Mouse (Mus musculus): Measurements from ENCODE around the gene Ccdc157.
"Not testable (repeated sequence)": the region's sequence is repeated elsewhere in the genome, so short reads cannot be mapped to it uniquely, and the experiment has no call there.

Ccdc157 gene

GRCm38 (mm10) chr11:4128461-4128860 is 31.6 kb downstream of the Ccdc157 start:
- not testable (repeated sequence) for DNase-seq (ENCODE audit: low spot score)

GRCm38 (mm10) chr11:4127059-4127458 is 33.0 kb downstream of the Ccdc157 start:
- no peak for DNase-seq (ENCODE audit: low spot score)

- DNase-seq (ENCODE audit: low spot score), result peak; percentile 64
These were observed 36.2 kb downstream of the Ccdc157 start for GRCm38 (mm10) chr11:4123922-4124321.

- peak; percentile 32 for DNase-seq (ENCODE audit: low spot score)
These were observed 37.1 kb downstream of the Ccdc157 start, which contains the start of gene Sec14l2 for GRCm38 (mm10) chr11:4122742-4123579. TSS of gene Sec14l2 (minus strand) at chr11:4123415.

- no peak for DNase-seq (ENCODE audit: low spot score)
These were observed 37.9 kb downstream of the Ccdc157 start for GRCm38 (mm10) chr11:4122226-4122625.

GRCm38 (mm10) chr11:4121691-4122090 is 38.4 kb downstream of the Ccdc157 start:
- DNase-seq (ENCODE audit: low spot score), result no peak

- no peak for DNase-seq (ENCODE audit: low spot score)
These were observed 40.5 kb downstream of the Ccdc157 start for GRCm38 (mm10) chr11:4119635-4120034.

- DNase-seq (ENCODE audit: low spot score), result peak; percentile 77
These were observed 41.8 kb downstream of the Ccdc157 start for GRCm38 (mm10) chr11:4118081-4118921.

- DNase-seq (ENCODE audit: low spot score), result peak; percentile 34
These were observed 42.6 kb downstream of the Ccdc157 start for GRCm38 (mm10) chr11:4117372-4118071.

- DNase-seq (ENCODE audit: low spot score), result peak; percentile 42
These were observed 43.5 kb downstream of the Ccdc157 start for GRCm38 (mm10) chr11:4116458-4117141.

- no peak for DNase-seq (ENCODE audit: low spot score)
These were observed 44.7 kb downstream of the Ccdc157 start for GRCm38 (mm10) chr11:4115407-4115806.

- DNase-seq (ENCODE audit: low spot score), result not testable (repeated sequence)
These were observed 45.6 kb downstream of the Ccdc157 start for GRCm38 (mm10) chr11:4114541-4114940.

GRCm38 (mm10) chr11:4113970-4114369 is 46.1 kb downstream of the Ccdc157 start:
- DNase-seq (ENCODE audit: low spot score), result no peak

- no peak for DNase-seq (ENCODE audit: low spot score)
These were observed 46.6 kb downstream of the Ccdc157 start for GRCm38 (mm10) chr11:4113496-4113895.

GRCm38 (mm10) chr11:4112861-4113260 is 47.2 kb downstream of the Ccdc157 start:
- DNase-seq (ENCODE audit: low spot score), result no peak

- DNase-seq (ENCODE audit: low spot score), result no peak
These were observed 48.1 kb downstream of the Ccdc157 start for GRCm38 (mm10) chr11:4112033-4112432.

- DNase-seq (ENCODE audit: low spot score), result no peak
These were observed 51.4 kb downstream of the Ccdc157 start for GRCm38 (mm10) chr11:4108691-4109090.

GRCm38 (mm10) chr11:4107901-4108300 is 52.2 kb downstream of the Ccdc157 start:
- DNase-seq (ENCODE audit: low spot score), result not testable (repeated sequence)

- no peak for DNase-seq (ENCODE audit: low spot score)
These were observed 54.6 kb downstream of the Ccdc157 start for GRCm38 (mm10) chr11:4105444-4105843.

- no peak for DNase-seq (ENCODE audit: low spot score)
These were observed 55.1 kb downstream of the Ccdc157 start for GRCm38 (mm10) chr11:4104989-4105388.

GRCm38 (mm10) chr11:4103522-4103921 is 56.6 kb downstream of the Ccdc157 start:
- no peak for DNase-seq (ENCODE audit: low spot score)

- DNase-seq (ENCODE audit: low spot score), result no peak
These were observed 58.2 kb downstream of the Ccdc157 start for GRCm38 (mm10) chr11:4101851-4102250.

Measured in spleen, adult 12 weeks (tissue).